25 mouse cellular contexts compared by ENCODE assay signal in genomic region chr15:83296050-83296449, GRCm38 (mm10). TPM values are rescaled to one million over a fixed set of nuclear protein-coding genes. Genes with fewer than 3 reads are reported as not detected.
DNase-seq lines count a peak whose midpoint lies in the region; ATAC-seq lines count a peak whose summit lies in the region.
"Had no signal": no experiment of that assay in that cellular context is flagged by ENCODE, and none has a peak within 500 bp of the region (broad histone marks: within the 10 kb centered on the region; RNA-seq: fewer than 3 reads in every experiment).

No protein-coding gene starts in this region.

- no peak for ATAC-seq in megakaryocyte, adult 5-6 weeks (ENCODE audit: poor library complexity, severe bottlenecking)
- no peak for ATAC-seq in cerebellum, adult (ENCODE audit: insufficient number of reproducible peaks, low FRiP score, low TSS enrichment)
- ATAC-seq: forebrain, embryonic 13.5 days had no signal

- peaks cover 70% of the 10 kb centered on the region for H3K4me1 ChIP-seq in megakaryocyte, embryonic 14.5 days

- peaks cover 9% of the 10 kb centered on the region for H3K9me3 ChIP-seq in megakaryocyte, embryonic 14.5 days
- H3K9me3 ChIP-seq: forebrain, embryonic 13.5 days; hindbrain, embryonic 13.5 days; midbrain, embryonic 10.5 days; neural tube, embryonic 13.5 days had no signal

- peak overlapping the region; percentile 34 for H3K4me3 ChIP-seq in megakaryocyte, embryonic 14.5 days (replicated peaks)
- H3K4me3 ChIP-seq: erythroblast, embryonic 14.5 days; forebrain, embryonic 13.5 days; hindbrain, embryonic 13.5 days; midbrain, embryonic 10.5 days; neural tube, embryonic 13.5 days had no signal

- peaks cover 53% of the 10 kb centered on the region for H3K36me3 ChIP-seq in megakaryocyte, embryonic 14.5 days (replicated peaks; ENCODE audit: low read length)

- DNase-seq in B cell, adult 2 months: peak; percentile 34 to 56
- peak; percentile 21 for DNase-seq in fibroblast of lung, adult 2 months (ENCODE audit: low read depth)
- no peak for DNase-seq in neural tube, embryonic 10.5 days (ENCODE audit: extremely low spot score, low spot score)
- no peak for DNase-seq in cerebellum, adult 11 months
- DNase-seq: adrenal gland, adult 2 months; cerebellum, adult 2 months; cerebellum, postnatal 14 days; gastrocnemius, postnatal 25 days; heart, adult 18-20 months; heart, postnatal 36 days; kidney, adult 9 months; layer of hippocampus, adult 9-11 months; liver; lung, adult 2 months; lung, postnatal 10 days; thymus, postnatal 36 days had no signal

- H3K27me3 ChIP-seq in megakaryocyte, embryonic 14.5 days (replicated peaks): peaks cover 6% of the 10 kb centered on the region
- H3K27me3 ChIP-seq: forebrain, embryonic 13.5 days; hindbrain, embryonic 13.5 days; neural tube, embryonic 13.5 days had no signal

RNA-seq across cellular contexts. Expression of gene A4galt, which starts 44.5 kb away (rescaled TPM):
- not detected in 2 replicates for polyA plus RNA-seq in megakaryocyte, embryonic 14.5 days (2012; ENCODE audit: insufficient read depth, low replicate concordance)
- not detected in 2 replicates for total RNA-seq in megakaryocyte, adult 5-6 weeks (2015)
- total RNA-seq in megakaryocyte, adult 5-6 weeks (2017): not detected in 2 replicates
- polyA plus RNA-seq: erythroblast, embryonic 14.5 days; limb, embryonic 11.5 days had no signal

RNA-seq across cellular contexts. Expression of gene Arfgap3, which starts 54.0 kb away (rescaled TPM):
- polyA plus RNA-seq in megakaryocyte, embryonic 14.5 days (2012; ENCODE audit: insufficient read depth, low replicate concordance): 4.4 and 22.6 TPM in 2 replicates
- total RNA-seq in megakaryocyte, adult 5-6 weeks (2015): 15.6 and 26.2 TPM in 2 replicates
- total RNA-seq in megakaryocyte, adult 5-6 weeks (2017): 20.9 and 21.6 TPM in 2 replicates

Comparison
In these comparisons a context has a peak if more than half of its experiments do, and no peak if none do; other contexts are left out.
1. DNase-seq: peak in B cell, adult 2 months (2 of 2) and fibroblast of lung, adult 2 months (single experiment); none in neural tube, embryonic 10.5 days (single experiment) and cerebellum, adult 11 months (single experiment).